Mouse (Mus musculus) layer of hippocampus, postnatal 10 days (tissue): ENCODE measurements around the gene Nat8l. TPM values are rescaled to one million over a fixed set of nuclear protein-coding genes. Genes with fewer than 3 reads are reported as not detected.
"Not testable (repeated sequence)": the region's sequence is repeated elsewhere in the genome, so short reads cannot be mapped to it uniquely, and the experiment has no call there.

Experiments used
- DNase-seq, 2 experiments: peaks; one replicate each; pipeline ENCODE4 v3.0.0; 2021; ENCODE audit warnings: low spot score in 2 of 2
- long read RNA-seq: library from polyadenylated mRNA; stranded (forward); transcript quantifications from one replicate; pipeline ENCODE4 v2.0.0, GENCODE M21; 2023
- total RNA-seq, 2 experiments: library from RNA; stranded (reverse); gene quantifications; 2 replicates each; pipeline ENCODE4 v1.2.3; 2021

Gene Nat8l
- 10 to 100 TPM; 60.2 to 65.0 TPM for total RNA-seq
- long read RNA-seq, full-length matches to known transcripts, result 7 of 17 reads
- long read RNA-seq, partial matches to known transcripts, result 0 of 17 reads
- long read RNA-seq, other reads (novel, unspliced or antisense), result 10 of 17 reads

DNA sequence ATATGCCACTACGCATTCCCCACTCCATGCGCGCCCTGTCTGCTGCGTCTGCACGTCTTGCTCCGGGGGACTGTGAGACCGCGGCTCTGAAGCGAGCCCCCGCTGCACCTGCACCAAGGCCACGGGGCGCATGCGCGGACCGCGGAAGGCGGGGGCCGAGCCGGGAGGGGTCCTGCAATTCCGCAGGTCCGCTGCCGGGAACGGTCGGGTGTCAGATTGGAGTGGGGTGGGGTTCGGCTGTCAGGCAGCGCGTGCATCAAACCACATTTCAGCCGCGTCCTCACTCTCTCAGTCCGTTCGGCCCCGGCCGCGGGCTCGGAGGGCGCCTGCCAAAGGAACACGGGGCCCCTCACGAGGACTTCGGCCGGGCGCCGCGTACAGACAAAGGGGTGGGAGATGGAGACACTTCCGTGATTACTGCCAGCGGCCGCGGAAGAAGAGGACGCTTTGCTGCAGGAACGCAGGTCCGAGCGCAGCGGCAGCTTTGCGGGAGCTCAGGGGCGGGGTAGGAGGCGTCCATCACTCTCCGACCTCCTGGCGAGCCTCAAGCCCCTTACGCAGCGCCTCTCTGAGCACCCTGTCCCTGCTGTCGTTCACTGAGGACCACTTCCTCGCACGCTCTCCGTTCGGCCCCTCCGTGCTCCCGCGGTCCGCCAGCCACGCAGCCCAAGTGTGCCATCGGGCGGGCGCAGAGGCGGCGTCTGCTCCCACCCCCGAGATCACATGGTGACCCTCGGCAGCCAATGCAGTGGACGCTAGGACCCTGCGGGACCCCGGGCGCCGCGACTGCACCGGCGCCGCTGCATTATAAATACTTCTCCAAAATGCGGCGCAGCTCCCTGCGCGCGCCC lies at the start of gene Nat8l:
Gene Nat8l, plus strand, starts transcription at position 142 of the 851 bp plus-strand sequence.
- peak; percentile 83 to 92 for DNase-seq

- not testable (repeated sequence) for DNase-seq
Measured at GRCm38 (mm10) chr5:33947035-33947434, 48.7 kb upstream of the Nat8l start.

GRCm38 (mm10) chr5:33948314-33948713 lies 47.5 kb upstream of the Nat8l start:
- no peak for DNase-seq

DNA sequence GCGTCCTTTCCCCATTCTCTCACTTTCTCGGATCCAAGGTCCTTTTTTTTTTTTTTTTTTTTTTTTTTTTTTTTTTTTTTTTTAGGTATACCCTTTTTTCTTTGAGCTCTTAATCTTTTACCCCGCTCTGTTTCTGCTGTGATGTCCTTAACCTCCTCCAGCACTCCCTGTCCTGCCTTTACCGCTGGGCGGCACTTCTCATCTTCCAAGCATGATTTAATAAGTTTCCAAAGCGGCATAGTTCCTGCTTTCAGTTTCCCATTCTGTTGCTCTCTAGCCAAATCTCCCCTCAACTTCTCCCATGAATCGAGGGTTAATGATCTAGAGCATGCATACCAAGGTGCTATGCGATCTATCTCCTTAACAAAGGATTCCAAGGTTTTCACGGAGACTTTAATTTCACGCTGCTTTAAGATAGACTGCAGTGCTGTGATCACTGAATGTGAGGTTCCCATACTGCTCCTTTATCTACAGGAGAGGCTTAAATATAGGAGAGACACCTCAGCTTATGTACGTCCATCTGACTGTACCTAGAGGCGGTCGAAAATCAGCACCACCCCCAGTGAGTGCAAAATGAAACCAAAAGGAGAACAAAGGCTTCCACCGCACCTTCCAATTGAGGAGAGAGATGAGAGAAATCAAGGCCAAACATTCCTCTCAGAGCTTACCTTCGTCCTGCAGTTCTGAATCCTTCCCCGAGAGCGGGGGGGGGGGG lies 42.2 kb upstream of the Nat8l start:
- no peak for DNase-seq

DNA sequence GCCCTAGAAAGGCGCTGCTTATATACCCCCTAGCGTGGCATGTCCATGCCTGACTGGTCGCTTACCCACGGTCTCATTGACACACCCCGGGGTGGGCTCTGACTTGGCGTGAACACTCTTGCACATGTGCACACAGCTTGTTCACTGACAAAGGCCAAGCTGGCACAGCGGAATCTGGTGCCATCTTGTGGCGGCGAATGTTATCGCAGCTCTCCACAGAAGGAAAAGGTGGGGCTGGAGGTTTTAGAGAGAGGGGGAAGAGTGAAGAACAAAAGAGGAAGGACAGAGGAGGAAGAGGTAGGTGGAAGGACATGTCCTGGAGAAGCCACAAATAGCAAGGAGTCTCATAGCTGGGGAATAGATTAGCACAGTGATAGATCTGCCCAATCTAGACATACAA lies 41.4 kb upstream of the Nat8l start:
- peak; percentile 88 to 91 for DNase-seq

DNA sequence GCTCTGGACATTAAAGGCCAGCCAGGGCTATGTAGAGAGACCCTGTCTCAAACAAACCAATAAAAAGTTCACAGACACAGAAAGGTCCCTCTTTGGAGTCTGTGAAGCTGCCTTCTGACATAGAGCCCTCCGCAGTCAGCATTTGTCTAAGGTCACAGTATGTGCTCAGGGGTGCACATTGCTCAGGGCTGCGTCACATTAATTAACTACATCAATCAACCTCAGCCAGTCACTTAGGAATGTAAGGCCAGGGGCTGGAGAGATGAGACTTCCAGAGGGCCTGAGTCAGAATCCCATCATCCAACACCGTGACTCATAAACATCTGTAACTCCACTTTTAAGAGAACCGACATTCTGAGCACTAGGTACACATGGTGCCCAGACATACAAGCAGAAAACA lies 39.9 kb upstream of the Nat8l start:
- no peak for DNase-seq

GRCm38 (mm10) chr5:33959382-33959781 lies 36.4 kb upstream of the Nat8l start:
- DNase-seq, result no peak

GRCm38 (mm10) chr5:33974736-33975135 lies 21.0 kb upstream of the Nat8l start:
- DNase-seq, result no peak

DNA sequence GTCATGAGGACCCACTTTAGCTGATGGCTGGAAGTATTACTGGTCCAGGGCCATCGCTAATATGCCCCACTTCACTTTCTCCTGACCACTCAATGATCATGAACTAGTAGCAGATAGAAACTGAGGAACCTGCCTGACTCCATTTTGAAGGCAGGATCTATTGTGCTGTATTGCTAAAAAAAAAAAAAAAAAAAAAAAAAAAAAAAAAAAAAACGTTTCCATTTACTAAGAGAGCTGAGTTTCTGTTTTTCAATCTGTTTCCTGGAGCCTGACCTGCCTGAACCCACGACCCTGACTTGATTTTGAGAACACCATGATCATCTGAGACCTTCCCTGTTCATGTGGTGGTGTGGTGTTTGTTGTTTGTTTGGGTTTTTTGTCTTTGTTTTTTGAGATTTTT lies 19.5 kb upstream of the Nat8l start:
- no peak for DNase-seq

GRCm38 (mm10) chr5:33982731-33983259 lies 13.0 kb upstream of the Nat8l start:
- no peak for DNase-seq

- DNase-seq, result peak; percentile 91 to 95
Measured at GRCm38 (mm10) chr5:33983309-33984121, 12.3 kb upstream of the Nat8l start, which contains the start of gene Gm1673. Gene Gm1673, plus strand, starts transcription at chr5:33983433.

- DNase-seq, result peak; percentile 77 to 86
Measured at GRCm38 (mm10) chr5:33994671-33995625, 836 bp upstream of the Nat8l start.

DNA sequence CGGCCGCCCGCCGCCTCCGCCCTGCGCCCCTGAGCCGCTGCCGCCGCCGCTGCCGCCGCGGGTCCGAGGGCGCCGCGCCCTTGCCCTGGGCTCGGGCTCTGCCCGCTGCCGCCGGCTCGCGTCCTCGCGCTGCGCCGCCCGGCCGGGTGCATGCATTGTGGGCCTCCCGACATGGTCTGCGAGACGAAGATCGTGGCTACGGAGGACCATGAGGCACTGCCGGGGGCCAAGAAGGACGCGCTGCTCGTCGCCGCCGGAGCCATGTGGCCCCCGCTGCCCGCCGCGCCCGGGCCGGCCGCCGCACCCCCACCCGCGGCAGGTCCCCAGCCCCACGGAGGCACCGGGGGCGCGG lies 886 bp downstream of the Nat8l start:
- no peak for DNase-seq

DNA sequence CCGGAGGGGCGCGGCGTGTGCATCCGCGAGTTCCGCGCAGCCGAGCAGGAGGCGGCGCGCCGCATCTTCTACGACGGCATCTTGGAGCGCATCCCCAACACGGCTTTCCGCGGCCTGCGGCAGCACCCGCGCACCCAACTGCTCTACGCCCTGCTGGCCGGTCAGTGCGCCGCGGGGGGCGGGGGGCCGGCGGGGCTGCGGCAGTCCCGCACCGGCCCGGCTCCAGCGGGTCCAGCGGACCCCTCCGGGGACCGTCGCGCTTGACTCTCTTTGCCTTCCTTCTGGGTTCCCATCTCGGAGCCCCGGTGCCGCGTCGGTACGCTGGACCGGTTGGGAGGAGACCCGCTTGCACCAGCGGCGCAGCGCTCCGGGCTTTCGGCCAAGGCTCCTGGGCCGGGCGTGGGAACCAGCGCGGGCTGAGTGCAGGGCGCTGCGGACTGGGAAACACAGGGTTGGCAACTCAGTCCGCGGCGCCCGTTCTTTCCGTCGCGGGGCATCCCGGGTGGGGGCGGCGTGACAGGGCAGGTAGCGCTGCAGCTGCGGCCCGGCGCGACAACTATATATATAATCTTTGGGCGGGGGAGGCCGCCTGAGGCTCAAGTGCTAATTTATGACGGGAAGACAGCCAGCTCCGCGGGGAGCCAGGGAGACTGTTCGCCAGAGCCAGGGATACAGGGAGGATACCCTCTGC lies 1.4 kb downstream of the Nat8l start:
- DNase-seq, result peak; percentile 74 to 84

DNA sequence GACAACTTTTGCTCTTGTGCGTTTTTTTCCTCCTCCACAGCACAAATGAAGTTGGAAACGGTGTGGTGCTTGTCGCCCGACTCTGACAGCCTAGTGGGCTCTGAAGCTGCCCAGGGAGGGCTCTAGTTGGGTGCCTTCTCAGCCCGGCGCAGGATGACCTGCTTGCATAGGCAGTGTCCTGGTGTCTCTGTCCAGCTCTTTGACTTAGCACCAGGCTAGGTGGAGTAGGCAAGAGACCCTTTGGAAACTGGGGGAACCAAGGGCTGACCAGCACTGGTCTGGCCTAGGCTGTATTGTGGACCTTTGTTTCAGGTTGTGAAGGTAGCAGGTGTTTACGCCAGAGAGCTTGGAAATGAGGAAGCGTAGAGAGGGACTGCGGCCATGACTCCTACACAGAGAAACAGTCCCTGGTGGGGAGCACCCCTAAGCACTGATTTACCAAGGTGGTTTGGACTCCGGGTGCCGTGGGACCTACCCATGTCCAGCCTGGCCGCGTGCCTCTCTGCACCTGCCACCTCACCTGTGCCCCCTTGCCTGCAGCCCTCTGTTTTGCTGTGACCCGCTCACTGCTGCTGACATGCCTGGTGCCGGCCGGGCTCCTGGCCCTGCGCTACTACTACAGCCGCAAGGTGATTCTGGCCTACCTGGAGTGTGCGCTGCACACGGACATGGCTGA lies 2.2 kb downstream of the Nat8l start:
- no peak for DNase-seq

- DNase-seq, result no peak
Measured at GRCm38 (mm10) chr5:33998505-33998877, 2.7 kb downstream of the Nat8l start.

DNA sequence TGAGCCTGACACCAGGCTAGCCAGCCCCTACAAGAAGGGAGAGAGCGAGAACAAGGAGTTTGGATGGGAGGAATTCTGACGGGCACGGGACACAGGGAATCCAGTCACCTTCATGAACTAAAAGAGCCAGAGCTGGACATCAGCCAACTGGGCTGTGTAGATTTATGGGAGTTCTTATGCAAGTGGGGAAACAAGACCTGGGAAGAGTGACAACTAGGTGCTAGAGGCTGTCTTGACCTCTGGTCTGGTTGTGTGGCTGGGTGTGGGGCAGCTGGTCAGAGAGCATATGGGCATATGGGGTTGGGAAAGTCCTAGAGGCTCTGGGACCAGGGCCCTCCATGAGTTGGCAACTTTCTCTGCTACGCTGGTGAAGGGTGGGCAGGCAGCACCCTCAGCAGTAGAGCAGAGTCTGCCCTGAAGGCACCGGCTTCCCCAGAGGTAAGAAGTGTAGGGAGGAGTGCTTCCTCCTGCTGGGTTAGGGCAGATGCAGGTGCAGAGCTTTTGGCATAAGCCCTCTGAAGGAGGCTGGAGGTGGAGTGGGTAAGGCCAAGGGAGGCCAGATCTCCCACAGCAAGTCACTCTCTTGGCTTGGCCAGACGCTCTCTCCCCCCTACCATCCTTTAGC lies 3.8 kb downstream of the Nat8l start:
- no peak for DNase-seq

DNA sequence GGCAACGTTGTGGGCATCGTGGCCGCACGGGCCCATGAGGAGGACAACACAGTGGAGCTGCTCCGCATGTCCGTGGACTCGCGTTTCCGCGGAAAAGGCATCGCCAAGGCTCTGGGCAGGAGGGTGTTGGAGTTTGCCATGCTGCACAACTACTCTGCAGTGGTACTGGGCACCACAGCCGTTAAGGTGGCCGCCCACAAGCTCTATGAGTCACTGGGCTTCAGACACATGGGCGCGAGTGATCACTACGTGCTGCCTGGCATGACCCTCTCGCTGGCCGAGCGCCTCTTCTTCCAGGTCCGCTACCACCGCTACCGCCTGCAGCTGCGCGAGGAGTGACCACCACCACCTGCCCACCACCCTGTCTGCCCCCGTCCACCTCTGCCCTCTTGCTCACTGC lies 5.0 kb downstream of the Nat8l start:
- peak in 1 of 2 experiments; percentile 3 for DNase-seq
